Mouse (Mus musculus) testis, adult 2 months (tissue): ENCODE results near the gene Dynlt1c. TPM values are rescaled to one million over a fixed set of nuclear protein-coding genes. Genes with fewer than 3 reads are reported as not detected.
"Not testable (repeated sequence)": the region's sequence is repeated elsewhere in the genome, so short reads cannot be mapped to it uniquely, and the experiment has no call there.

Source experiments
- H3K27ac ChIP-seq: fragments of 200-500 bp; 2 replicates; pipeline ENCODE4 v1.5.1; 2012; ENCODE audit warnings: low read depth, low read length; ENCODE audit not compliant: control insufficient read depth, insufficient read depth
- H3K27me3 ChIP-seq: fragments of 200-500 bp; 2 replicates; pipeline ENCODE4 v1.6.1; 2012; ENCODE audit warnings: mild to moderate bottlenecking, low read length, moderate library complexity; ENCODE audit not compliant: control insufficient read depth, insufficient read depth
- H3K36me3 ChIP-seq: fragments of 200-500 bp; 2 replicates; pipeline ENCODE4 v1.6.1; 2012; ENCODE audit warnings: mild to moderate bottlenecking, low read length; ENCODE audit not compliant: control insufficient read depth, insufficient read depth
- H3K4me1 ChIP-seq: fragments of 200-500 bp; 2 replicates; pipeline ENCODE4 v1.6.1; 2012; ENCODE audit warnings: low read length; ENCODE audit not compliant: control insufficient read depth, insufficient read depth
- H3K4me3 ChIP-seq: fragments of 200-500 bp; 2 replicates; pipeline ENCODE4 v1.5.1; 2012; ENCODE audit warnings: low read depth, mild to moderate bottlenecking, low read length, moderate library complexity, mixed read lengths; ENCODE audit not compliant: control insufficient read depth
- POLR2A ChIP-seq: fragments of 200-500 bp; IDR thresholded peaks from 2 replicates; pipeline ENCODE4 v1.6.1; 2012; ENCODE audit warnings: low read depth, mild to moderate bottlenecking, inconsistent platforms, low read length, moderate library complexity; ENCODE audit not compliant: control insufficient read depth
- polyA plus RNA-seq: library from polyadenylated mRNA; depleted of rRNA; stranded (reverse); fragments of >200 nt; gene quantifications from 2 replicates; pipeline ENCODE4 v1.2.3, GENCODE M21; 2012

Gene Dynlt1c
- polyA plus RNA-seq, 1 experiment, result 14.1 TPM

DNA sequence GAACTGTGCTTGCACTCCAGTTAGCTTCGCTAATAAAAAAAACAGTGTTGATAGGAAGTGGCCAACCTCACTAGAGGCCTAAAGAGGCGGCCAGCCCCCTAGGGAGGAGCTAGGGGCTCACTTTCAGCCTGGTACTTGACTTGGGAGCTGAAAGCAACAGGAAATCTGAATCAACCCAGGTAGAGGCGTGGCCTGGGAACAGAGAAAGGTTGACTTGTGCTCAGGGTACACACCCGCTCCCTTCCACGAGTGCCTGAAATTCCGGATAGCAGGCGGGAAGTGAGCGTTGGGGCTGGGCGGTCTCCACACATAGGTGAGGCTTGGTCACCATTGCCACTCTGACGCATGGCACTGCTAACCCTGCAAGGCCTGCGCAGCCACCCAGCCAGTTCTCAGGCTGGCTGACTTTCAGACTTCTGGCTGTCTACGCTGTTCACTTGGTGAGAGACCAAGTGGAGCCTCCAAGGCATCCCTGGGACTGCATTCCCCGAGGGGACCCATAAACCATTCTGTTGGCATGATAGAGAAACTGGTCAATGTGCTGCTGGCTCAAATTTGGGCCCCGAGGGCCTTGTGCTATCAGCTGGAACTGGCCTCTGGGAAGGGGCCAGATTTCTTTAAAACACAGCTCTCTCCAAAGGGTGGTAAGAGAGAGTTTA is 39.4 kb downstream of the Dynlt1c start:
- not testable (repeated sequence) for H3K4me1 ChIP-seq, H3K27me3 ChIP-seq, H3K27ac ChIP-seq, H3K36me3 ChIP-seq, H3K4me3 ChIP-seq

DNA sequence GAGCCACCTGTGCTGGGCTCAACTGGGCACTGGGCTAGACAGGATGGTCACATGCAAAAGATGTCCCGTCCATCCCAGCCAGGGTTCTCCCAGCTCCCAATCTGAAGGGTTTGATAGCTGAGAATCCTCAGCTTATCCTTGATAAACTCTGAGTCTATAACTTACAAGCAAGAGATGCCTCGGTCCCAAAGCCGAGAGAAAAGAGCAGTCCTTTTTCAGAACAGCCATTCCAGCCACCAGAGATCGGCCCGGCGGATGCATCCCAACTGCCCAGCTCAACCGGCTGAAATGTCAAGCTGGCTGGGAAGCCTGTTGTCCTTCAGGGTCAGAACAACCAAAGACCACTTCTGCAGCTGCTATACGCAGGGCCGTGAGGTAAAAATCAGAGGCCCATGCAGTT is 42.7 kb downstream of the Dynlt1c start:
- H3K4me3 ChIP-seq, H3K27me3 ChIP-seq: not testable (repeated sequence)

DNA sequence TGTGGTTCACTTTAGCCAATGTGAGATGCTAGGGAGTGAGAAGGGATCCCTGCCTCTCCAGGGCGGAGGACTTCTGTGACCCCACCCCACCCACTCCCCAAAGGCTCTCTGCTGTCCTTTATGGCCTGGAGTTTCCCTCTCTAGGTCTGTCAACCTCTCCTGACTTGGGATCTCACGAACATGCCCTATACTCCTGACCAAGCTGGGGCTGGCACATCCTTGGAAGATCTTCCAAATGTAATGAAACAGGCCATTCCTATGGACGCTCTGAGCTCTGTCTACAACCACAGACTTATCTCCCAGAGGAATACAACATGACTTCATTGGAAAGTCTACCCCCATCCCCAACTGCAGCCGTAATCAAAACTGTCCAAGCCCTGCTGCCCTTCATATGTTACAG is 43.2 kb downstream of the Dynlt1c start:
- H3K27me3 ChIP-seq, H3K4me3 ChIP-seq, H3K27ac ChIP-seq, H3K4me1 ChIP-seq, H3K36me3 ChIP-seq: not testable (repeated sequence)

More for the DNA sequence above, 42.7 kb downstream of the Dynlt1c start:
- H3K4me1 ChIP-seq, H3K27ac ChIP-seq, H3K36me3 ChIP-seq: not testable (repeated sequence)

DNA sequence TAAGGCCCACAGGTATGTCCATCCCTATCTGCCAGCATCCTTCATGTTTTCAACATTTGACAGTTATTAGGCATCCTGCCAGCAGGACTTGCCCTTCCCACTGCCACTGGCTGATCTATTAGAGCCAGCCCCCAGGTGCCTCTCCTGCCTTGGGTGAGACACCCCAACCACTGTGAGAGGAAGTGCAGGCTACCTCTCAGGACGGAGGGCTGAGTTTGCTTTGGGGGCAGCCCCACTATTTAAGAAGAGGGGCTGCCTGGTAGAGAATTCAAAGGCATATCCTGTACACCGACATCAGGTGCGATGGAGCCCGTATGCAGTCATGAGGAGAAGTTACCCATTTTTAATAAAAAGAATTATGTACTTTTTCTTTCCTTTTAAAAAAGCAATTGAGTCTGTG is 44.2 kb downstream of the Dynlt1c start:
- not testable (repeated sequence) for H3K4me1 ChIP-seq, H3K4me3 ChIP-seq, H3K27me3 ChIP-seq, H3K36me3 ChIP-seq, H3K27ac ChIP-seq

DNA sequence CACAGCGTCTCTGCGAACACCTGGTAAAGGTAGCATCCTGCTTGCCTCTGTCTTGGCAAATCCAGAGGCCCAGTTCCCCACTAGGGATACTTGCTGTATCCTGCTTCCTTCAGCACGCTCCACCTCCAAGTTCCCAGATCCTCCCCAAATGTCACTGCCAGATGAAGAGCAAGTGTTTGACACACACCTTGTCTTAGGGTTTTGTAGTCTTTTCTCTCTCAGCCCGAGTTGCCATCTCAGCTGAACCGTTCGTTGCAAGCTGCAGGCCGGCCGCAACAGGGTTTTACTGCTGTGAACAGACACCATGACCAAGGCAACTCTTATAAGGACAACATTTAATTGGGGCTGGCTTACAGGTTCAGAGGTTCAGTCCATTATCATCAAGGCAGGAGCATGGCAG is 45.4 kb downstream of the Dynlt1c start:
- not testable (repeated sequence) for H3K36me3 ChIP-seq, H3K4me3 ChIP-seq, H3K4me1 ChIP-seq, H3K27ac ChIP-seq, H3K27me3 ChIP-seq

DNA sequence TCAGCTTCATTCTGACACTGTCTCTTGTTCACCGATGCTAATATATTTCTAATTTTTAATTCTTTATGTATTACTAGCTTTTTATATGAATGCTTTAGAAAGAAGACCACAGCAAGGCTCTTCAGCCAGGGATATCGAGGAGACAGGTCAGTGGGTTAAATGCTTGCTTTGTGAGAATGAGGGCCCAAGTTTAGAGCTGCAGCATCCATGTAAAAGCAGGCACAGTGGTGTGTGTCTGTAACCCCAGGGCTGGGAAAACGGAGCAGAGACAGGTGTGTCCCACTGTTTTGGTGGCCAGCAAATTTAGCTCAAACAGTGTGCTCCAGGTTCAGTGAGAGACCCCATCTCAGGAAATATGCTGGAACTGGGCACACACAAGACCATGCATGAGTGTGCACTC is 46.0 kb downstream of the Dynlt1c start:
- H3K36me3 ChIP-seq, H3K4me1 ChIP-seq, H3K27me3 ChIP-seq, H3K4me3 ChIP-seq, H3K27ac ChIP-seq: not testable (repeated sequence)

DNA sequence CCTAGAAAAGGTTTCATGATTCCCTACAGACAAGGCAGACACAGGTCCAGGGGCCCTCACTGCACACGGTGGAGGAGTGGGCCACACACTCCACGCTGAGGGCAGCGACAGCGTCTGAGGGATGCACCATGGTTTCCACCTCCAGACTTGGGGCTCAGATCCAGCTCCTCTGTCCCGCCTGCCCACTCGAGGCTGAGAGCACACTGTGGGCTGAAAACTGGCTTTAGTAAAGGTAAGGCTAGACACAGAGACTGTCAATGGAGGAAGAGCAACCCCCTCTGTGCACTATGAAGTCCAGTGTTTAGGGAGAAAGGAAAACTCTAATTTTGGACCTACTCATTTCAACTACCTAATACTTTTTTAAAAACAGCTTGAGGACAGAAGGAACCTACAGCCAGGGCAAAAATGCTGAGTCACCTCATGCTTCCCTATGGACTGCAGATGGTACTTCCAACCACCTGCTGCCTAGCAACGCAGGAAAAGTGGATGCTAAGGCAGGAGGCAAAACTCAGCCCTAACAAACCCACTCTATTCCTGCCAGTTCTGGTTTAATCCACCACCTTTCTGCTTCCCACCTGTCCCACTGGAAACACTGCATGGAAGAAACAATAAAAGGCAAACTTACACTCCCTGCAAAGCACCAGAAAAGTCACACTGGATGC is 49.6 kb downstream of the Dynlt1c start:
- H3K4me3 ChIP-seq, H3K4me1 ChIP-seq, H3K27me3 ChIP-seq, H3K27ac ChIP-seq, H3K36me3 ChIP-seq: not testable (repeated sequence)

DNA sequence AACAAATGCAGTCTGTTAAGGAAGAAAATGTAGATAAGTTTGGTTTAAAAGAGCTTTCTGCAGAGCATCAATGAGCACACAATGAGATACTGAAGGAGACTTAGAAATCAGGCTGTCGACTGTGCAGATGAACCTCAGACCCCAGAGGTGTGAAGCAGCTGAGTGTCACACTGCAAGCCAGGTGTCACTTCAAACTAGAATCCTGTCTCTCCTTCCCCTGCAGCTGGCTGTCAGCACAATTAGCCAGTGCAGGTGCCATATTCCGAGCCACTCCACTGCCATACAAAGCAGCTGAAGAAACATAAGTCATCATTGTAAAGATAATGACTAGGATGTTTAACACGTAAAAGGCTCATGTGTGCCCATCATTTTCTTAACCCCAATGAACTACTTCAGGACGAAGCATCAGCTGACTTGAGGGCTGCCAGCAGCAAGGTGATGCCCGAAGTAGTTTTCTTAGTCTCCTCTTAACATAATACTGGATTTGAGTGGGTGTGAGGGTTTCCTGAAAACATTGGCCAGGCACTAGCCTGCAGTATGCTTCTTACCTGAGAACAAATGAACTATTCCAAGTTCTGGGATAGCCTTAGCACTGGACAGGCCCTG is 52.0 kb downstream of the Dynlt1c start:
- not testable (repeated sequence) for H3K27me3 ChIP-seq, H3K4me1 ChIP-seq, H3K27ac ChIP-seq, H3K36me3 ChIP-seq, H3K4me3 ChIP-seq

DNA sequence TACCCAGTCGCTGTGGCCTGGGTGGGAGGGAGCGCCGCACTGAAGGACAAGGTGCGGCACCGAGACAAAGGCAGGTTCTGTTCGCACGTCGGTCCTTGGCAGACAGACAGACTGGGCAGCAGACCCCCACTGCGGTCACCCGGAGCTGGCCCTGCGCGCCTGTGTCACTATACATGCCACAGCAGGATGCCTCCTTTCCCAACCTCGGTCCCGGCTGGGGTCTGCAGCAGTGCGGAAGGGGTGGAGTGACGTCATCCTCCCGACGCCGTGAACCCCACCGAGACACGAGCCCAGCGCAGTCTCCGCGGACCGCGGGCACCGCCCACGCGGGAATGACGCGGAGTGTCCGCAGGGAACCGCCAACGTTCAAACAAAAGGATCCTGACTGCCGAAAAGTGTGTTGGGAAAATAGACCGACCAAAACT is 53.6 kb downstream of the Dynlt1c start:
- peak; percentile 59 for TF ChIP-seq POLR2A
- not testable (repeated sequence) for H3K4me1 ChIP-seq, H3K27me3 ChIP-seq, H3K36me3 ChIP-seq
- Histone ChIP-seq H3K27ac (peak overlapping the region; percentile 92), H3K4me3 (peak overlapping the region; percentile 92)
